Mouse (Mus musculus) embryo, embryonic 11 days (tissue): ENCODE results near the gene Acss2.

Source experiments
- DNase-seq: peaks from one replicate; pipeline ENCODE4 v3.0.0-alpha.2; 2015

Gene Acss2

GRCm38 (mm10) chr2:155630153-155630552 is 112.4 kb downstream of the Acss2 start:
- DNase-seq = peak; percentile 48

DNA sequence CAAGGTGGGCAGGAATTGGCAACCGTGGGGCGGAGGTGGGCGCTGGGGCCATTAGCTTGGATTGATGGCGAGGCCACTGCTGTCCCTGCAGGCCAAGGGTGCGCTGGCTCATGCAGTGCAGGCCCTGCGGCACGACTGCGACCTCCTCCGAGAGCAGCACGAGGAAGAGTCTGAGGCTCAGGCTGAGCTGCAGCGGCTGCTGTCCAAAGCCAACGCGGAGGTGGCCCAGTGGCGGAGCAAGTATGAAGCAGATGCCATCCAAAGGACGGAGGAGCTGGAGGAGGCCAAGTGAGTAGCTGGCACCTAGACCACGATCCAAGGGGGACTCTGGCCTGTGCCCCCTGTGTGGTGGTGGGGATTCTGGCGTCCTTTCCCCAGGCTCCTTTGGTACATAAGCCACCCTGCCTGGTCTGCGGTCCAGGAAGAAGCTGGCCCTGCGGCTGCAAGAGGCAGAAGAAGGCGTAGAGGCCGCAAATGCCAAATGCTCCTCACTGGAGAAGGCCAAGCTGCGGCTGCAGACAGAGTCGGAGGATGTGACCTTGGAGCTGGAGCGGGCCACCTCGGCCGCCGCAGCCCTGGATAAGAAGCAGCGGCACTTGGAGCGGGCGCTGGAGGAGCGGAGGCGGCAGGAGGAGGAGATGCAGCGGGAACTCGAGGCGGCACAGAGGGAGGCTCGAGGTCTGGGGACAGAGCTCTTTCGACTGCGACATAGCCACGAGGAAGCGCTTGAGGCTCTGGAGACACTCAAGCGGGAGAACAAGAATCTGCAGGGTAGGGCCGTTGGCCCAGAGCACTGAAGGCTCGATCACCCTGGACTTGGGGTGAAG is 113.1 kb downstream of the Acss2 start:
- peak; percentile 48 for DNase-seq

- DNase-seq = no peak
Measured at GRCm38 (mm10) chr2:155632138-155632936, 114.6 kb downstream of the Acss2 start.

DNA sequence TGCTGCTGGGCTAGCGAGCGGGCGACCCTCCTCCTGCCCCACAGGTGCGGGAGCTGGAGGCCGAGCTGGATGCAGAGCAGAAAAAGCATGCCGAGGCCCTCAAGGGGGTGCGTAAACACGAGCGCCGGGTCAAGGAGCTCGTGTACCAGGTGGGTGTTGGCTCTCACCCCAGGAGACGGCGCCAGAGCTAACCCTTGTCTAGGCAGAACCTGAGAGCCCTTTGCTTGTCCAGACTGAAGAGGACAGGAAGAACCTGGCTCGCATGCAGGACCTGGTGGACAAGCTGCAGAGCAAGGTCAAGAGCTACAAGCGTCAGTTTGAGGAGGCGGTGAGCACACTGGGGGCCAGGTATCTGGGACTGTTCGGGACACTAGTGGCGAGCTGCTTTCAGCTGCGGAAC is 115.4 kb downstream of the Acss2 start:
- no peak for DNase-seq

DNA sequence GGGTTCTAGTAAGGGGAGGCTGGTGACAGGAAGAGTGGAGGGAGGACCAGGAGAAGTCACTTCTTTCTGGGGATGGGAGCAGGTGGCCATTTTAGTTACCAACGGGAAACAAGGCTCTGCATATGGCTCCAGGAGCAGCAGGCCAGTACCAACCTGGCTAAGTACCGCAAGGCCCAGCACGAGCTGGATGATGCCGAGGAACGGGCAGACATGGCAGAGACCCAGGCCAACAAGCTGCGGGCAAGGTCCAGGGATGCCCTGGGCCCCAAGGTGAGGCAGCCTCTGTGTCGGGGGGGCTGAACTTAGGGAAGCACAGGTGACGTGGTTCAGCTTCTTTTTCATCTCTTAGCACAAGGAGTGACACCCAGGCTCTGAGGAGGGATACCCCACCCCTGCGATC is 116.0 kb downstream of the Acss2 start:
- DNase-seq = no peak

GRCm38 (mm10) chr2:155634562-155634961 is 116.8 kb downstream of the Acss2 start:
- no peak for DNase-seq
